Comparison of ENCODE assay signal across 8 mouse cellular contexts in the genomic region with DNA sequence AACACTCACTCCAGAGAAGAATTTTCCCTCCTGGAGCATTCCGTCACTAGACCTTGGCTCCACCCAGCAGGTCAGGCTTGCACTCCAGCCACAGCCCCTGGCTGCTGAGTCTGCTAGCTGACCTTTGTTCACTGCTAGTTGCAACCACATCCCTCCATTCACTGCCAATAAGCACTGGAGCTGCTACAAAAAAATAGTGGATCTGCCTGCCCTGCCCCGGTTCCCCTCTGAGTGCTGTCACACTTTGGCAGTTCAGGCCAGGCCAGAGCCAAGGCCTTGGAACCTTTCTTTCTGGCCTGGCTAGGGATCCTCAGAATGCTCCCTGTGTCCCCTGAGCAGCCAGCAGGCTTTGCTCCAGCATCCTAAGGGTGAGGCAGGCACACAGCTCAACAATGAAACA. TPM values are rescaled to one million over a fixed set of nuclear protein-coding genes. Genes with fewer than 3 reads are reported as not detected.
DNase-seq lines count a peak whose midpoint lies in the region; ATAC-seq and TF ChIP-seq lines count a peak whose summit lies in the region.
"Had no signal": no experiment of that assay in that cellular context is flagged by ENCODE, and none has a peak within 500 bp of the region (broad histone marks: within the 10 kb centered on the region; RNA-seq: fewer than 3 reads in every experiment).

No protein-coding gene starts in this region.

- H3K36me3 ChIP-seq in kidney, postnatal 0 days (ENCODE audit: insufficient read depth, low read length) = no peaks in the 10 kb centered on the region
- no peaks in the 10 kb centered on the region for H3K36me3 ChIP-seq in forebrain, embryonic 12.5 days (replicated peaks)
- H3K36me3 ChIP-seq: stomach, embryonic 15.5 days had no signal

- no peak overlapping the region for H3K4me3 ChIP-seq in kidney, postnatal 0 days (replicated peaks; ENCODE audit: low read depth, low read length)
- H3K4me3 ChIP-seq in forebrain, embryonic 12.5 days (replicated peaks) = no peak overlapping the region
- H3K4me3 ChIP-seq: stomach, embryonic 15.5 days had no signal

- DNase-seq in Muller cell, postnatal 12 days (ENCODE audit: inconsistent ontology term) = peak; percentile 79
- DNase-seq in adrenal gland, postnatal 25 days = peak; percentile 19
- peak; percentile 89 for DNase-seq in gastrocnemius, postnatal 25 days
- DNase-seq in kidney, postnatal 0 days (ENCODE audit: low spot score) = peak; percentile 64
- no peak for DNase-seq in frontal cortex, postnatal 25 days (ENCODE audit: low spot score in 2 of 2)
- DNase-seq in left cerebral cortex, adult 9 months (ENCODE audit: low spot score in 2 of 2) = no peak

- TF ChIP-seq CTCF in kidney, postnatal 0 days (IDR thresholded peaks at IDR 0.05; ENCODE audit: low read depth) = no peak

- no peaks in the 10 kb centered on the region for H3K27me3 ChIP-seq in kidney, postnatal 0 days (ENCODE audit: insufficient read depth, low read length)
- H3K27me3 ChIP-seq in forebrain, embryonic 12.5 days = no peaks in the 10 kb centered on the region
- H3K27me3 ChIP-seq: stomach, embryonic 15.5 days had no signal

- H3K4me1 ChIP-seq in kidney, postnatal 0 days (replicated peaks; ENCODE audit: insufficient read depth, low read length) = no peaks in the 10 kb centered on the region
- H3K4me1 ChIP-seq in forebrain, embryonic 12.5 days = no peaks in the 10 kb centered on the region
- H3K4me1 ChIP-seq: stomach, embryonic 15.5 days had no signal

- H3K27ac ChIP-seq in kidney, postnatal 0 days = peak overlapping the region; percentile 2; the same call in 1 of the 2 replicates
- H3K27ac ChIP-seq in forebrain, embryonic 12.5 days = no peak overlapping the region
- H3K27ac ChIP-seq: stomach, embryonic 15.5 days had no signal

- no peak overlapping the region for H3K4me2 ChIP-seq in kidney, postnatal 0 days (ENCODE audit: low read length)
- H3K4me2 ChIP-seq in forebrain, embryonic 12.5 days = no peak overlapping the region
- H3K4me2 ChIP-seq: stomach, embryonic 15.5 days had no signal

- H3K9me3 ChIP-seq in kidney, postnatal 0 days (replicated peaks; ENCODE audit: low read length) = no peaks in the 10 kb centered on the region
- H3K9me3 ChIP-seq in forebrain, embryonic 12.5 days = peaks cover 6% of the 10 kb centered on the region; the same call in 1 of the 2 replicates
- H3K9me3 ChIP-seq: stomach, embryonic 15.5 days had no signal

- WGBS in kidney, postnatal 0 days = 48% methylated on average over 2 of the region's 2 CpGs
- 67% methylated on average over 2 of the region's 2 CpGs for WGBS in forebrain, embryonic 12.5 days

- ATAC-seq in kidney, postnatal 0 days (replicated peaks; ENCODE audit: low FRiP score, low read depth) = 0 out of 2 replicates have a peak, but pooled peaks have one; percentile 36
- ATAC-seq in forebrain, embryonic 12.5 days (ENCODE audit: low FRiP score) = no peak

- no peak overlapping the region for H3K9ac ChIP-seq in kidney, postnatal 0 days (ENCODE audit: low read depth, low read length)
- H3K9ac ChIP-seq in forebrain, embryonic 12.5 days = no peak overlapping the region
- H3K9ac ChIP-seq: stomach, embryonic 15.5 days had no signal

RNA-seq across cellular contexts. Expression of a gene that starts 19.6 kb away (rescaled TPM):
- 107 and 114 TPM in 2 replicates for total RNA-seq in adrenal gland, postnatal 25 days (2021)
- total RNA-seq in gastrocnemius, postnatal 25 days (2021) = 10 to 100 TPM; 40.1 to 41.7 TPM
- polyA plus RNA-seq in kidney, postnatal 0 days (2015; fragmentation: Nextera tagmentation; extraction: Ambion mirVana) = 445 and 447 TPM in 2 replicates
- polyA plus RNA-seq in forebrain, embryonic 12.5 days (2016; fragmentation: Nextera tagmentation; extraction: Ambion mirVana) = 719 and 759 TPM in 2 replicates

RNA-seq across cellular contexts. Expression of a gene that starts 20.1 kb away (rescaled TPM):
- total RNA-seq in adrenal gland, postnatal 25 days (2021) = 735 and 846 TPM in 2 replicates
- 100 to 1,000 TPM; 301 to 314 TPM for total RNA-seq in gastrocnemius, postnatal 25 days (2021)
- polyA plus RNA-seq in kidney, postnatal 0 days (2015; fragmentation: Nextera tagmentation; extraction: Ambion mirVana) = 1,374 and 1,518 TPM in 2 replicates
- polyA plus RNA-seq in forebrain, embryonic 12.5 days (2016; fragmentation: Nextera tagmentation; extraction: Ambion mirVana) = 2,862 and 3,130 TPM in 2 replicates

RNA-seq across cellular contexts. Expression of a gene that starts 33.9 kb away (rescaled TPM):
- 23.7 and 26.6 TPM in 2 replicates for total RNA-seq in adrenal gland, postnatal 25 days (2021)
- 1 to 10 TPM; 3.8 TPM for total RNA-seq in gastrocnemius, postnatal 25 days (2021)
- polyA plus RNA-seq in kidney, postnatal 0 days (2015; fragmentation: Nextera tagmentation; extraction: Ambion mirVana) = 15.0 and 15.6 TPM in 2 replicates
- polyA plus RNA-seq in forebrain, embryonic 12.5 days (2016; fragmentation: Nextera tagmentation; extraction: Ambion mirVana) = 39.8 and 40.2 TPM in 2 replicates

RNA-seq across cellular contexts. Expression of a gene that starts 57.3 kb away (rescaled TPM):
- total RNA-seq in adrenal gland, postnatal 25 days (2021) = 0.48 TPM in 1 of 2 replicates, not detected in the other
- not detected for total RNA-seq in gastrocnemius, postnatal 25 days (2021)
- polyA plus RNA-seq in kidney, postnatal 0 days (2015; fragmentation: Nextera tagmentation; extraction: Ambion mirVana) = 4.0 and 5.0 TPM in 2 replicates
- 2.2 and 2.3 TPM in 2 replicates for polyA plus RNA-seq in forebrain, embryonic 12.5 days (2016; fragmentation: Nextera tagmentation; extraction: Ambion mirVana)

Comparison
In these comparisons a context has a peak if more than half of its experiments do, and no peak if none do; other contexts are left out.
1. DNase-seq: peak in Muller cell, postnatal 12 days (single experiment), adrenal gland, postnatal 25 days (single experiment), gastrocnemius, postnatal 25 days (single experiment) and kidney, postnatal 0 days (single experiment); none in frontal cortex, postnatal 25 days (0 of 2) and left cerebral cortex, adult 9 months (0 of 2).